8 mouse cellular contexts compared by ENCODE assay signal in the genomic region with DNA sequence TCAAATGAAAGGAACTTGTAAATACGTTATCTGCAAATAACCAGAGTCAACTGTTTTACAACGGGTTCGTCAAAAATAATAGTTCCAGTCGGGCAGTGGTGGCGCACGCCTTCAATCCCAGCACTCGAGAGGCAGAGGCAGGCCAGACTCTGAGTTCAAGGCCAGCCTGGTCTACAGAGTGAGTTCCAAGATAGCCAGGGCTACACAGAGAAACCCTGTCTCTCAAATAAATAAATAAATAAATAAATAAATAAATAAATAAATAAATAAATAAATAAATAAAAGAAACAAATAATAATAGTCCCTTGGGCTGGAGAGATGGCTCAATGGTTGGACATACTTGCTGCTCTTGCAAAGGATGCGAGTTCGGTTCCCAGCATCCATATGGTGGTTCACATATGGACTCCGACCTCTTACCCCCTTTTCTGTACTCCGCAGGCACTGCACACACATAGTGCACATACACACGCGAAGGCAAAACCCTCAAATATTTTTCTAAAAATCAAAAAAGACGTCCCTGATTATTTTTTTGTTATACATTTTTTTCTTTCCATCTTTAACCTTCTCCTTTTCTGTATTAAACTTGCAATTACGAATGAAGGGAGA. TPM values are rescaled to one million over a fixed set of nuclear protein-coding genes. Genes with fewer than 3 reads are reported as not detected.
DNase-seq lines count a peak whose midpoint lies in the region; ATAC-seq and TF ChIP-seq lines count a peak whose summit lies in the region.

No protein-coding gene starts in this region.

- peak overlapping the region; percentile 85 for H3K4me2 ChIP-seq in hindbrain, postnatal 0 days (ENCODE audit: low read depth, low read length)
- H3K4me2 ChIP-seq in neural tube, embryonic 12.5 days (replicated peaks) = peak overlapping the region; percentile 67

- DNase-seq in left cerebral cortex, adult 2 months (ENCODE audit: extremely low spot score in 1 of 2, low spot score in 2 of 2) = no peak
- no peak for DNase-seq in left cerebral cortex, postnatal 25 days (ENCODE audit: low spot score in 2 of 2)
- peak; percentile 23 for DNase-seq in embryo, embryonic 11 days
- DNase-seq in hindbrain, postnatal 0 days (ENCODE audit: low spot score) = peak; percentile 17
- DNase-seq in right cerebral cortex, postnatal 25 days = no peak
- no peak for DNase-seq in thymus, adult 18-20 months
- no peak for DNase-seq in urinary bladder, postnatal 4 days (ENCODE audit: low spot score in 2 of 2)

- intact Hi-C loops in left cerebral cortex, adult 2 months (cut with DNase I) = loop anchor here (5.0 kb wide), 1 partner anchor 2002 kb away; no protein-coding TSS in a partner anchor
- intact Hi-C loops in left cerebral cortex, postnatal 25 days (cut with DNase I) = no loop called here

- no peaks in the 10 kb centered on the region for H3K27me3 ChIP-seq in hindbrain, postnatal 0 days (ENCODE audit: insufficient read depth, low read length)
- no peaks in the 10 kb centered on the region for H3K27me3 ChIP-seq in neural tube, embryonic 12.5 days (replicated peaks)

- no peaks in the 10 kb centered on the region for H3K36me3 ChIP-seq in hindbrain, postnatal 0 days (ENCODE audit: insufficient read depth, low read length)
- peaks cover 14% of the 10 kb centered on the region; the same call in 1 of the 2 replicates for H3K36me3 ChIP-seq in neural tube, embryonic 12.5 days

- no peak overlapping the region for H3K27ac ChIP-seq in left cerebral cortex, adult 2 months
- peak overlapping the region; percentile 93 for H3K27ac ChIP-seq in hindbrain, postnatal 0 days
- peak overlapping the region; percentile 84; the same call in 1 of the 2 replicates for H3K27ac ChIP-seq in neural tube, embryonic 12.5 days

- no peak for ATAC-seq in hindbrain, postnatal 0 days
- peak; percentile 52 for ATAC-seq in neural tube, embryonic 12.5 days (ENCODE audit: low FRiP score, low read depth)

- no peak for TF ChIP-seq CTCF in left cerebral cortex, adult 2 months (IDR thresholded peaks at IDR 0.05)
- no peak for TF ChIP-seq CTCF in hindbrain, postnatal 0 days (IDR thresholded peaks at IDR 0.05; ENCODE audit: low read depth)

- WGBS in hindbrain, postnatal 0 days = 46% methylated on average over 15 of the region's 15 CpGs
- WGBS in neural tube, embryonic 12.5 days = 48% methylated on average over 15 of the region's 15 CpGs

- peak overlapping the region; percentile 81 for H3K4me3 ChIP-seq in left cerebral cortex, adult 2 months
- peak overlapping the region; percentile 93 for H3K4me3 ChIP-seq in hindbrain, postnatal 0 days (ENCODE audit: low read length)
- H3K4me3 ChIP-seq in neural tube, embryonic 12.5 days = peak overlapping the region; percentile 84

- H3K4me1 ChIP-seq in hindbrain, postnatal 0 days (ENCODE audit: insufficient read depth, low read length) = no peaks in the 10 kb centered on the region
- peaks cover 15% of the 10 kb centered on the region for H3K4me1 ChIP-seq in neural tube, embryonic 12.5 days

- no peaks in the 10 kb centered on the region for H3K9me3 ChIP-seq in hindbrain, postnatal 0 days (ENCODE audit: low read length)
- no peaks in the 10 kb centered on the region for H3K9me3 ChIP-seq in neural tube, embryonic 12.5 days

- H3K9ac ChIP-seq in hindbrain, postnatal 0 days (replicated peaks; ENCODE audit: low read length) = peak overlapping the region; percentile 85
- peak overlapping the region; percentile 92 for H3K9ac ChIP-seq in neural tube, embryonic 12.5 days

RNA-seq across cellular contexts. Expression of gene Cep78, which starts 0.9 kb away (rescaled TPM):
- 1 to 10 TPM; 8.9 to 9.3 TPM for total RNA-seq in left cerebral cortex, adult 2 months (2021)
- 10 to 100 TPM; 10.3 to 11.6 TPM for total RNA-seq in left cerebral cortex, postnatal 25 days (2021)
- total RNA-seq in hindbrain, postnatal 0 days (2014; rRNA removed) = 15.5 and 28.0 TPM in 2 replicates
- polyA plus RNA-seq in hindbrain, postnatal 0 days (2015; fragmentation: Nextera tagmentation; extraction: Ambion mirVana) = 20.9 and 22.8 TPM in 2 replicates
- 53.5 and 55.6 TPM in 2 replicates for polyA plus RNA-seq in neural tube, embryonic 12.5 days (2016; fragmentation: Nextera tagmentation; extraction: Ambion mirVana)

RNA-seq across cellular contexts. Expression of gene Psat1, which starts 36.7 kb away (rescaled TPM):
- total RNA-seq in left cerebral cortex, adult 2 months (2021) = 10 to 100 TPM; 94.6 to 97.5 TPM
- total RNA-seq in left cerebral cortex, postnatal 25 days (2021) = 100 to 1,000 TPM; 110 to 116 TPM
- 84.8 and 96.6 TPM in 2 replicates for total RNA-seq in hindbrain, postnatal 0 days (2014; rRNA removed)
- 79.8 and 92.3 TPM in 2 replicates for polyA plus RNA-seq in hindbrain, postnatal 0 days (2015; fragmentation: Nextera tagmentation; extraction: Ambion mirVana)
- polyA plus RNA-seq in neural tube, embryonic 12.5 days (2016; fragmentation: Nextera tagmentation; extraction: Ambion mirVana) = 89.5 and 96.2 TPM in 2 replicates

Comparison
In these comparisons a context has a peak if more than half of its experiments do, and no peak if none do; other contexts are left out.
1. DNase-seq: peak in embryo, embryonic 11 days (single experiment) and hindbrain, postnatal 0 days (single experiment); none in left cerebral cortex, adult 2 months (0 of 2), left cerebral cortex, postnatal 25 days (0 of 2), right cerebral cortex, postnatal 25 days (single experiment), thymus, adult 18-20 months (0 of 2) and urinary bladder, postnatal 4 days (0 of 2).
2. Peak in every context shown above with its lines, with median percentiles within 50 percentile points of each other: H3K4me3 ChIP-seq.